ENCODE assay signal across 40 mouse cellular contexts in the genomic region with DNA sequence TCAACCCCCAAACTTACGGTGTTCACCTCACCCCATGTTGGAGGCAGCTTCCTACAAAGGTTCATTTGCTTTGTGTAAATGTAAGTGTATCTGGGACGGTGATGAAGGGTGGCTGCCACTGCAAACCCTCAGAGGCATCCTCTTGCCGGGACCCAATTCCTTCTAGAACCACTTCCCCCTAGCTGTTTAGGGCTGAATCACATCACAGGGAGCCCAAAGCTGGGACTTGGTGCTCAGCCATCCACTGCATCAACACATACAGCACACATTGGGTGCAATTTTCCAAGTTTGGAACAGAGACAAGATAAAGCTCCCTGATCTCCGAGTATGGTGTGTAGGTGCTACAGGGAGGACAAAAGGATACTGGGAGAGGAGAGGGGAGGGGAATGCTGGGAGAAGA. TPM values are rescaled to one million over a fixed set of nuclear protein-coding genes. Genes with fewer than 3 reads are reported as not detected.
DNase-seq lines count a peak whose midpoint lies in the region; ATAC-seq and TF ChIP-seq lines count a peak whose summit lies in the region.
"Had no signal": no experiment of that assay in that cellular context is flagged by ENCODE, and none has a peak within 500 bp of the region (broad histone marks: within the 10 kb centered on the region; RNA-seq: fewer than 3 reads in every experiment).

No protein-coding gene starts in this region.

- peaks cover 9% of the 10 kb centered on the region for H3K4me1 ChIP-seq in kidney, postnatal 0 days (replicated peaks; ENCODE audit: insufficient read depth, low read length)
- peaks cover 17% of the 10 kb centered on the region for H3K4me1 ChIP-seq in kidney, embryonic 14.5 days (ENCODE audit: control insufficient read depth, insufficient read depth, low read length)
- H3K4me1 ChIP-seq in midbrain, postnatal 0 days (ENCODE audit: insufficient read depth, low read length) = peaks cover 10% of the 10 kb centered on the region
- H3K4me1 ChIP-seq in midbrain, embryonic 13.5 days (replicated peaks) = peaks cover 22% of the 10 kb centered on the region
- H3K4me1 ChIP-seq in intestine, embryonic 16.5 days (ENCODE audit: control insufficient read depth, insufficient read depth, low read length) = peaks cover 12% of the 10 kb centered on the region

- DNase-seq in kidney, postnatal 0 days (ENCODE audit: low spot score) = peak; percentile 12
- DNase-seq in midbrain, postnatal 0 days (ENCODE audit: low spot score) = no peak
- peak; percentile 53 for DNase-seq in NIH3T3 (ENCODE audit: low read depth)
- peak; percentile 63 for DNase-seq in naive thymus-derived CD4-positive, alpha-beta T cell, adult 2 months (ENCODE audit: low read depth)
- DNase-seq in gastrocnemius, postnatal 36 days = no peak
- DNase-seq: adrenal gland, adult 2 months; adrenal gland, postnatal 36 days; cerebellum, adult 11 months; cerebellum, adult 9-10 months; cerebellum, postnatal 36 days; gastrocnemius, adult 2 months; heart, postnatal 14 days; kidney, adult 18-20 months; layer of hippocampus, adult 9-11 months; midbrain, embryonic 14.5 days; right cerebral cortex, postnatal 4 days; thymus, postnatal 4 days had no signal

- no peaks in the 10 kb centered on the region for H3K27me3 ChIP-seq in kidney, postnatal 0 days (ENCODE audit: insufficient read depth, low read length)
- no peaks in the 10 kb centered on the region; the same call in 1 of the 2 replicates for H3K27me3 ChIP-seq in kidney, embryonic 14.5 days (ENCODE audit: control insufficient read depth, insufficient read depth, low read length)
- H3K27me3 ChIP-seq in midbrain, postnatal 0 days (ENCODE audit: insufficient read depth, low read length) = peaks cover 4% of the 10 kb centered on the region; the same call in 1 of the 2 replicates
- peaks cover 28% of the 10 kb centered on the region for H3K27me3 ChIP-seq in midbrain, embryonic 13.5 days
- H3K27me3 ChIP-seq in intestine, embryonic 16.5 days (replicated peaks; ENCODE audit: control insufficient read depth, insufficient read depth, low read length) = no peaks in the 10 kb centered on the region
- H3K27me3 ChIP-seq: forebrain, embryonic 15.5 days; hindbrain, embryonic 15.5 days; stomach, embryonic 15.5 days had no signal

- H3K4me2 ChIP-seq in kidney, postnatal 0 days (ENCODE audit: low read length) = no peak overlapping the region
- H3K4me2 ChIP-seq in kidney, embryonic 14.5 days (replicated peaks; ENCODE audit: low read depth, low read length) = no peak overlapping the region
- no peak overlapping the region for H3K4me2 ChIP-seq in midbrain, postnatal 0 days (ENCODE audit: low read depth, low read length, poor library complexity, severe bottlenecking)
- no peak overlapping the region for H3K4me2 ChIP-seq in midbrain, embryonic 13.5 days (replicated peaks)
- H3K4me2 ChIP-seq in intestine, embryonic 16.5 days (ENCODE audit: low read depth, low read length) = no peak overlapping the region
- H3K4me2 ChIP-seq: embryonic facial prominence, embryonic 13.5 days; forebrain, embryonic 15.5 days; hindbrain, embryonic 15.5 days; limb, embryonic 12.5 days; stomach, embryonic 15.5 days had no signal

- H3K9ac ChIP-seq in kidney, postnatal 0 days (ENCODE audit: low read depth, low read length) = no peak overlapping the region
- no peak overlapping the region for H3K9ac ChIP-seq in kidney, embryonic 14.5 days (ENCODE audit: low read depth, low read length)
- no peak overlapping the region for H3K9ac ChIP-seq in midbrain, postnatal 0 days (replicated peaks; ENCODE audit: low read length, poor library complexity, severe bottlenecking)
- no peak overlapping the region for H3K9ac ChIP-seq in midbrain, embryonic 13.5 days (replicated peaks)
- no peak overlapping the region for H3K9ac ChIP-seq in intestine, embryonic 16.5 days (ENCODE audit: low read depth, low read length)
- H3K9ac ChIP-seq: forebrain, embryonic 15.5 days; hindbrain, embryonic 15.5 days; limb, embryonic 12.5 days had no signal

- H3K4me3 ChIP-seq in kidney, postnatal 0 days (replicated peaks; ENCODE audit: low read depth, low read length) = no peak overlapping the region
- no peak overlapping the region for H3K4me3 ChIP-seq in kidney, embryonic 14.5 days (ENCODE audit: low read length)
- H3K4me3 ChIP-seq in midbrain, postnatal 0 days (ENCODE audit: low read depth, low read length) = no peak overlapping the region
- no peak overlapping the region for H3K4me3 ChIP-seq in midbrain, embryonic 13.5 days (replicated peaks)
- no peak overlapping the region for H3K4me3 ChIP-seq in intestine, embryonic 16.5 days (ENCODE audit: low read length)
- H3K4me3 ChIP-seq: embryonic facial prominence, embryonic 13.5 days; forebrain, embryonic 10.5 days; forebrain, embryonic 15.5 days; gastrocnemius, adult 2 months; hindbrain, embryonic 10.5 days; hindbrain, embryonic 15.5 days; limb, embryonic 12.5 days; stomach, embryonic 15.5 days had no signal

- no peaks in the 10 kb centered on the region for H3K9me3 ChIP-seq in kidney, postnatal 0 days (replicated peaks; ENCODE audit: low read length)
- H3K9me3 ChIP-seq in kidney, embryonic 14.5 days (ENCODE audit: control insufficient read depth, low read length) = no peaks in the 10 kb centered on the region
- H3K9me3 ChIP-seq in midbrain, postnatal 0 days (ENCODE audit: low read length) = no peaks in the 10 kb centered on the region
- no peaks in the 10 kb centered on the region for H3K9me3 ChIP-seq in midbrain, embryonic 13.5 days
- no peaks in the 10 kb centered on the region for H3K9me3 ChIP-seq in intestine, embryonic 16.5 days (ENCODE audit: control insufficient read depth, low read length)
- H3K9me3 ChIP-seq: embryonic facial prominence, embryonic 13.5 days; forebrain, embryonic 10.5 days; forebrain, embryonic 15.5 days; G1E; hindbrain, embryonic 10.5 days; hindbrain, embryonic 15.5 days; limb, embryonic 12.5 days; stomach, embryonic 15.5 days had no signal

- H3K27ac ChIP-seq in kidney, postnatal 0 days = no peak overlapping the region
- no peak overlapping the region for H3K27ac ChIP-seq in kidney, embryonic 14.5 days (ENCODE audit: low read depth, low read length)
- H3K27ac ChIP-seq in midbrain, postnatal 0 days (ENCODE audit: low read depth, low read length) = no peak overlapping the region
- no peak overlapping the region for H3K27ac ChIP-seq in midbrain, embryonic 13.5 days
- no peak overlapping the region for H3K27ac ChIP-seq in intestine, embryonic 16.5 days (ENCODE audit: low read length)
- H3K27ac ChIP-seq: embryonic facial prominence, embryonic 13.5 days; forebrain, embryonic 10.5 days; forebrain, embryonic 15.5 days; gastrocnemius, adult 2 months; hindbrain, embryonic 10.5 days; hindbrain, embryonic 15.5 days; limb, embryonic 12.5 days; stomach, embryonic 15.5 days had no signal

- 58% methylated on average over 4 of the region's 4 CpGs for WGBS in kidney, postnatal 0 days
- 58% methylated on average over 4 of the region's 4 CpGs for WGBS in kidney, embryonic 14.5 days
- 62% methylated on average over 4 of the region's 4 CpGs for WGBS in midbrain, postnatal 0 days
- 68% methylated on average over 4 of the region's 4 CpGs for WGBS in midbrain, embryonic 13.5 days
- WGBS in intestine, embryonic 16.5 days = 59% methylated on average over 4 of the region's 4 CpGs

- H3K36me3 ChIP-seq in kidney, postnatal 0 days (ENCODE audit: insufficient read depth, low read length) = no peaks in the 10 kb centered on the region
- H3K36me3 ChIP-seq in kidney, embryonic 14.5 days (ENCODE audit: control insufficient read depth, insufficient read depth, low read length) = peaks cover 7% of the 10 kb centered on the region; the same call in 1 of the 2 replicates
- H3K36me3 ChIP-seq in midbrain, postnatal 0 days (ENCODE audit: insufficient read depth, low read length) = no peaks in the 10 kb centered on the region
- H3K36me3 ChIP-seq in midbrain, embryonic 13.5 days = no peaks in the 10 kb centered on the region
- no peaks in the 10 kb centered on the region for H3K36me3 ChIP-seq in intestine, embryonic 16.5 days (ENCODE audit: control insufficient read depth, insufficient read depth, low read length)
- H3K36me3 ChIP-seq: forebrain, embryonic 15.5 days; hindbrain, embryonic 15.5 days; stomach, embryonic 15.5 days had no signal

- no peak for ATAC-seq in kidney, postnatal 0 days (replicated peaks; ENCODE audit: low FRiP score, low read depth)
- ATAC-seq in kidney, embryonic 14.5 days (ENCODE audit: low FRiP score, low TSS enrichment) = no peak
- ATAC-seq in midbrain, postnatal 0 days (ENCODE audit: low FRiP score) = no peak
- ATAC-seq in midbrain, embryonic 13.5 days = no peak
- ATAC-seq in intestine, embryonic 16.5 days = no peak
- ATAC-seq: forebrain, embryonic 15.5 days; inflammation-experienced regulatory T-cells, adult 6 months had no signal

- TF ChIP-seq CTCF in kidney, postnatal 0 days (IDR thresholded peaks at IDR 0.05; ENCODE audit: low read depth) = peak; percentile 33; the same call in 1 of the 2 replicates
- TF ChIP-seq CTCF in midbrain, postnatal 0 days (IDR thresholded peaks at IDR 0.05) = 0 out of 2 replicates have a peak, but pooled peaks have one; percentile 13

- intact Hi-C loops in gastrocnemius, postnatal 36 days (cut with DNase I) = loop anchor here (5.0 kb wide), 1 partner anchor 102 kb away; a partner anchor contains a TSS

RNA-seq across cellular contexts. Expression of a gene that starts 3.4 kb away (rescaled TPM):
- 22.8 and 25.7 TPM in 2 replicates for polyA plus RNA-seq in kidney, postnatal 0 days (2015; fragmentation: Nextera tagmentation; extraction: Ambion mirVana)
- polyA plus RNA-seq in kidney, embryonic 14.5 days (2014; fragmentation: Nextera tagmentation; extraction: Ambion mirVana) = 34.7 and 39.5 TPM in 2 replicates
- total RNA-seq in midbrain, postnatal 0 days (2014; rRNA removed) = 18.0 and 22.8 TPM in 2 replicates
- 14.7 and 17.0 TPM in 2 replicates for polyA plus RNA-seq in midbrain, postnatal 0 days (2015; fragmentation: Nextera tagmentation; extraction: Ambion mirVana)
- polyA plus RNA-seq in midbrain, embryonic 13.5 days (2015; fragmentation: Nextera tagmentation; extraction: Ambion mirVana) = 24.9 and 26.3 TPM in 2 replicates
- total RNA-seq in gastrocnemius, postnatal 36 days (2021) = 1 to 10 TPM; 2.3 to 2.9 TPM
- polyA plus RNA-seq in intestine, embryonic 16.5 days (2015; fragmentation: Nextera tagmentation; extraction: Ambion mirVana) = 31.7 and 34.2 TPM in 2 replicates

RNA-seq across cellular contexts. Expression of a gene that starts 9.1 kb away (rescaled TPM):
- polyA plus RNA-seq in kidney, postnatal 0 days (2015; fragmentation: Nextera tagmentation; extraction: Ambion mirVana) = 6.5 and 6.7 TPM in 2 replicates
- 5.7 and 5.9 TPM in 2 replicates for polyA plus RNA-seq in kidney, embryonic 14.5 days (2014; fragmentation: Nextera tagmentation; extraction: Ambion mirVana)
- total RNA-seq in midbrain, postnatal 0 days (2014; rRNA removed) = 0.99 and 1.2 TPM in 2 replicates
- polyA plus RNA-seq in midbrain, postnatal 0 days (2015; fragmentation: Nextera tagmentation; extraction: Ambion mirVana) = 0.28 and 0.44 TPM in 2 replicates
- polyA plus RNA-seq in midbrain, embryonic 13.5 days (2015; fragmentation: Nextera tagmentation; extraction: Ambion mirVana) = 0.64 and 0.70 TPM in 2 replicates
- total RNA-seq in gastrocnemius, postnatal 36 days (2021) = under 1 TPM; 0.52 to 0.61 TPM
- polyA plus RNA-seq in intestine, embryonic 16.5 days (2015; fragmentation: Nextera tagmentation; extraction: Ambion mirVana) = 5.9 TPM in 2 replicates
- polyA plus RNA-seq: G1E had no signal

RNA-seq across cellular contexts. Expression of a gene that starts 9.3 kb away (rescaled TPM):
- polyA plus RNA-seq in kidney, postnatal 0 days (2015; fragmentation: Nextera tagmentation; extraction: Ambion mirVana) = not detected in 2 replicates
- not detected in 2 replicates for polyA plus RNA-seq in kidney, embryonic 14.5 days (2014; fragmentation: Nextera tagmentation; extraction: Ambion mirVana)
- total RNA-seq in midbrain, postnatal 0 days (2014; rRNA removed) = not detected in 2 replicates
- polyA plus RNA-seq in midbrain, postnatal 0 days (2015; fragmentation: Nextera tagmentation; extraction: Ambion mirVana) = not detected in 2 replicates
- polyA plus RNA-seq in midbrain, embryonic 13.5 days (2015; fragmentation: Nextera tagmentation; extraction: Ambion mirVana) = not detected in 2 replicates
- total RNA-seq in gastrocnemius, postnatal 36 days (2021) = not detected
- polyA plus RNA-seq in intestine, embryonic 16.5 days (2015; fragmentation: Nextera tagmentation; extraction: Ambion mirVana) = not detected in 2 replicates
- total RNA-seq: adrenal gland, adult 2 months; adrenal gland, postnatal 36 days; CH12.LX; G1E; gastrocnemius, adult 2 months; gastrocnemius, postnatal 4 days; heart, postnatal 14 days; left cerebral cortex, postnatal 25 days; liver, adult 2 months had no signal
- polyA plus RNA-seq: adrenal gland, adult 2 months; embryonic facial prominence, embryonic 13.5 days; forebrain, embryonic 10.5 days; forebrain, embryonic 15.5 days; heart, embryonic 14.5 days; hindbrain, embryonic 10.5 days; hindbrain, embryonic 15.5 days; inflammation-experienced regulatory T-cells, adult 6 months; kidney, embryonic 16.5 days; limb, embryonic 12.5 days; liver, adult 2 months; liver, embryonic 16.5 days; lung, embryonic 16.5 days; macrophage; midbrain, embryonic 14.5 days; neural tube, embryonic 11.5 days; stomach, embryonic 15.5 days; thymus, postnatal 0 days had no signal

RNA-seq across cellular contexts. Expression of a gene that starts 13.0 kb away (rescaled TPM):
- polyA plus RNA-seq in kidney, postnatal 0 days (2015; fragmentation: Nextera tagmentation; extraction: Ambion mirVana) = 804 and 864 TPM in 2 replicates
- 987 and 1,041 TPM in 2 replicates for polyA plus RNA-seq in kidney, embryonic 14.5 days (2014; fragmentation: Nextera tagmentation; extraction: Ambion mirVana)
- 535 and 592 TPM in 2 replicates for total RNA-seq in midbrain, postnatal 0 days (2014; rRNA removed)
- polyA plus RNA-seq in midbrain, postnatal 0 days (2015; fragmentation: Nextera tagmentation; extraction: Ambion mirVana) = 510 and 531 TPM in 2 replicates
- polyA plus RNA-seq in midbrain, embryonic 13.5 days (2015; fragmentation: Nextera tagmentation; extraction: Ambion mirVana) = 636 and 651 TPM in 2 replicates
- 100 to 1,000 TPM; 196 to 211 TPM for total RNA-seq in gastrocnemius, postnatal 36 days (2021)
- 759 and 799 TPM in 2 replicates for polyA plus RNA-seq in intestine, embryonic 16.5 days (2015; fragmentation: Nextera tagmentation; extraction: Ambion mirVana)

RNA-seq across cellular contexts. Expression of a gene that starts 13.8 kb away (rescaled TPM):
- polyA plus RNA-seq in kidney, postnatal 0 days (2015; fragmentation: Nextera tagmentation; extraction: Ambion mirVana) = 3.5 and 3.9 TPM in 2 replicates
- polyA plus RNA-seq in kidney, embryonic 14.5 days (2014; fragmentation: Nextera tagmentation; extraction: Ambion mirVana) = 2.7 and 3.2 TPM in 2 replicates
- 0.49 and 1.9 TPM in 2 replicates for total RNA-seq in midbrain, postnatal 0 days (2014; rRNA removed)
- 1.2 and 1.6 TPM in 2 replicates for polyA plus RNA-seq in midbrain, postnatal 0 days (2015; fragmentation: Nextera tagmentation; extraction: Ambion mirVana)
- 0.78 and 0.93 TPM in 2 replicates for polyA plus RNA-seq in midbrain, embryonic 13.5 days (2015; fragmentation: Nextera tagmentation; extraction: Ambion mirVana)
- total RNA-seq in gastrocnemius, postnatal 36 days (2021) = 1 to 10 TPM; 4.7 to 5.6 TPM
- polyA plus RNA-seq in intestine, embryonic 16.5 days (2015; fragmentation: Nextera tagmentation; extraction: Ambion mirVana) = 3.6 and 4.0 TPM in 2 replicates

Comparison
In these comparisons a context has a peak if more than half of its experiments do, and no peak if none do; other contexts are left out.
1. DNase-seq: peak in kidney, postnatal 0 days (single experiment), NIH3T3 (single experiment) and naive thymus-derived CD4-positive, alpha-beta T cell, adult 2 months (single experiment); none in midbrain, postnatal 0 days (single experiment) and gastrocnemius, postnatal 36 days (0 of 2).